Mouse (Mus musculus) myocyte (in vitro differentiated cells): ENCODE results near the gene Platr17. TPM values are rescaled to one million over a fixed set of nuclear protein-coding genes. Genes with fewer than 3 reads are reported as not detected.
A peak's percentile ranks its signal among the peaks of the same experiment; 100 is the strongest.
"Not testable (repeated sequence)": the region's sequence is repeated elsewhere in the genome, so short reads cannot be mapped to it uniquely, and the experiment has no call there.

Experiments
- H3K27me3 ChIP-seq: one replicate; pipeline ENCODE4 v1.6.1; 2011; ENCODE audit not compliant: control insufficient read depth, insufficient read depth, insufficient read length
- H3K36me3 ChIP-seq: one replicate; pipeline ENCODE4 v1.6.1; 2011; ENCODE audit not compliant: control insufficient read depth, insufficient read depth
- H3K4me2 ChIP-seq: one replicate; pipeline ENCODE4 v1.6.1; 2011; ENCODE audit warnings: low read depth, control low read depth
- H3K4me3 ChIP-seq: one replicate; pipeline ENCODE4 v1.5.1; 2011; ENCODE audit warnings: mild to moderate bottlenecking, control low read depth, moderate library complexity
- H3K79me2 ChIP-seq: one replicate; pipeline ENCODE4 v1.6.1; 2011; ENCODE audit not compliant: control insufficient read depth, insufficient read depth
- H3ac ChIP-seq: one replicate; pipeline ENCODE4 v1.6.1; 2011; ENCODE audit not compliant: control insufficient read depth, insufficient read length
- CEBPB ChIP-seq: IDR thresholded peaks from 2 replicates; pipeline ENCODE4 v1.6.1; 2011; ENCODE audit warnings: mild to moderate bottlenecking, moderate library complexity; ENCODE audit not compliant: poor library complexity, insufficient read depth, severe bottlenecking
- E2F4 ChIP-seq: IDR thresholded peaks from one replicate; pipeline ENCODE4 v1.6.1; 2011; ENCODE audit warnings: mild to moderate bottlenecking, control low read depth, moderate library complexity; ENCODE audit not compliant: insufficient read depth
- MAX ChIP-seq: IDR thresholded peaks from one replicate; pipeline ENCODE4 v1.6.1; 2011; ENCODE audit warnings: low read depth, mild to moderate bottlenecking, control low read depth
- MYOD1 ChIP-seq, 3 experiments: IDR thresholded peaks; one replicate each; pipeline ENCODE4 v1.6.1; 2011; ENCODE audit warnings: control low read depth in 2 of 3, low read depth in 2 of 3, mild to moderate bottlenecking in 2 of 3, moderate library complexity in 1 of 3; ENCODE audit not compliant: insufficient read length in 2 of 3, control insufficient read depth in 1 of 3
- MYOG ChIP-seq, 3 experiments: IDR thresholded peaks; one replicate each; pipeline ENCODE4 v1.6.1; 2011; ENCODE audit warnings: control low read depth in 2 of 3, low read depth in 2 of 3, mild to moderate bottlenecking in 2 of 3; ENCODE audit not compliant: insufficient read length in 2 of 3, control insufficient read depth in 1 of 3, insufficient read depth in 1 of 3
- POLR2A ChIP-seq: IDR thresholded peaks from one replicate; pipeline ENCODE4 v1.6.1; 2011; ENCODE audit warnings: low read depth, mild to moderate bottlenecking, control low read depth, moderate library complexity; ENCODE audit not compliant: insufficient read length
- POLR2AphosphoS2 ChIP-seq: IDR thresholded peaks from one replicate; pipeline ENCODE4 v1.6.1; 2011; ENCODE audit warnings: low read depth, control low read depth; ENCODE audit not compliant: insufficient read length
- REST ChIP-seq: IDR thresholded peaks from one replicate; pipeline ENCODE4 v1.6.1; 2011; ENCODE audit warnings: mild to moderate bottlenecking, control low read depth, moderate library complexity; ENCODE audit not compliant: insufficient read depth, insufficient read length
- SRF ChIP-seq: IDR thresholded peaks from one replicate; pipeline ENCODE4 v1.6.1; 2011; ENCODE audit warnings: low read depth; ENCODE audit not compliant: control insufficient read depth, insufficient read length
- TCF12 ChIP-seq: IDR thresholded peaks from one replicate; pipeline ENCODE4 v1.6.1; 2011; ENCODE audit warnings: mild to moderate bottlenecking, control low read depth; ENCODE audit not compliant: poor library complexity, insufficient read depth, severe bottlenecking
- TCF3 ChIP-seq: IDR thresholded peaks from one replicate; pipeline ENCODE4 v1.6.1; 2011; ENCODE audit warnings: low read depth, control low read depth; ENCODE audit not compliant: insufficient read length
- USF1 ChIP-seq: IDR thresholded peaks from one replicate; pipeline ENCODE4 v1.6.1; 2011; ENCODE audit warnings: low read depth, mild to moderate bottlenecking, control low read depth, moderate library complexity
- polyA plus RNA-seq: library from polyadenylated mRNA; unstranded; fragments of >200 nt; fragmentation: generic; extraction: Trizol; gene quantifications from one replicate; pipeline ENCODE4 v1.2.1, GENCODE M21; 2012; ENCODE audit warnings: missing spikeins

Platr17 gene
- polyA plus RNA-seq, 1 experiment = 0.17 TPM

GRCm38 (mm10) chr17:33901653-33902052 is 3.3 kb upstream of the Platr17 start:
- no peak overlapping the region for H3ac ChIP-seq
- no peak overlapping the region for H3K4me2 ChIP-seq
- no peak overlapping the region for H3K4me3 ChIP-seq
- no peaks in the 10 kb centered on the region for H3K36me3 ChIP-seq
- no peaks in the 10 kb centered on the region for H3K79me2 ChIP-seq
- H3K27me3 ChIP-seq = no peaks in the 10 kb centered on the region
- TF ChIP-seq USF1 (no peak), SRF (no peak), CEBPB (no peak), POLR2AphosphoS2 (no peak), MYOG (IDR thresholded peaks at IDR 0.05; ENCODE audit: control insufficient read depth in 1 of 3, insufficient read depth in 1 of 3, insufficient read length in 2 of 3, low read depth in 2 of 3) (no peak), REST (no peak), E2F4 (no peak), MAX (no peak), TCF3 (no peak), TCF12 (no peak)

GRCm38 (mm10) chr17:33902079-33902478 is 2.9 kb upstream of the Platr17 start:
- no peaks in the 10 kb centered on the region for H3K79me2 ChIP-seq
- H3K4me3 ChIP-seq = no peak overlapping the region
- H3K4me2 ChIP-seq = no peak overlapping the region
- no peaks in the 10 kb centered on the region for H3K36me3 ChIP-seq
- no peaks in the 10 kb centered on the region for H3K27me3 ChIP-seq
- TF ChIP-seq POLR2AphosphoS2 (no peak), SRF (no peak), CEBPB (no peak), TCF12 (no peak), REST (no peak), USF1 (no peak)
- H3ac ChIP-seq = no peak overlapping the region

GRCm38 (mm10) chr17:33902491-33902890 is 2.4 kb upstream of the Platr17 start:
- Histone ChIP-seq H3K4me2 (no peak overlapping the region), H3K36me3 (no peaks in the 10 kb centered on the region), H3K79me2 (no peaks in the 10 kb centered on the region), H3K4me3 (no peak overlapping the region), H3K27me3 (no peaks in the 10 kb centered on the region), H3ac (no peak overlapping the region)
- TF ChIP-seq MAX (no peak), CEBPB (no peak), TCF12 (no peak), SRF (no peak), POLR2A (no peak), REST (no peak), POLR2AphosphoS2 (no peak), MYOD1 (IDR thresholded peaks at IDR 0.05; ENCODE audit: control insufficient read depth in 1 of 3, insufficient read length in 2 of 3, low read depth in 2 of 3) (no peak), E2F4 (no peak), TCF3 (no peak), MYOG (IDR thresholded peaks at IDR 0.05; ENCODE audit: control insufficient read depth in 1 of 3, insufficient read depth in 1 of 3, insufficient read length in 2 of 3, low read depth in 2 of 3) (no peak), USF1 (no peak)

- not testable (repeated sequence) for H3ac ChIP-seq, H3K79me2 ChIP-seq, H3K4me2 ChIP-seq, H3K27me3 ChIP-seq, H3K36me3 ChIP-seq, H3K4me3 ChIP-seq
These were observed 854 bp upstream of the Platr17 start for GRCm38 (mm10) chr17:33903911-33904651.

GRCm38 (mm10) chr17:33908331-33909076 is 3.6 kb downstream of the Platr17 start:
- Histone ChIP-seq H3K4me2 (peak overlapping the region; percentile 98), H3K4me3 (peak overlapping the region; percentile 85), H3ac (peak overlapping the region; percentile 44), H3K36me3 (peaks cover 11% of the 10 kb centered on the region), H3K79me2 (peaks cover 13% of the 10 kb centered on the region), H3K27me3 (no peaks in the 10 kb centered on the region)
- no peak for TF ChIP-seq USF1
- TF ChIP-seq MYOD1 (IDR thresholded peaks at IDR 0.05; ENCODE audit: control insufficient read depth in 1 of 3, insufficient read length in 2 of 3, low read depth in 2 of 3) = no peak
- no peak for TF ChIP-seq REST
- no peak for TF ChIP-seq E2F4
- TF ChIP-seq TCF12 = no peak
- no peak for TF ChIP-seq POLR2AphosphoS2
